Mouse (Mus musculus): ENCODE measurements around the gene Pnpla6.
A peak's percentile ranks its signal among the peaks of the same experiment; 100 is the strongest.

Gene Pnpla6

GRCm38 (mm10) chr8:3507979-3508754, 7.0 kb upstream of the Pnpla6 start:
- no peak for DNase-seq (ENCODE audit: low spot score in 2 of 2)

GRCm38 (mm10) chr8:3514681-3515247, 420 bp upstream of the Pnpla6 start:
- peak in 1 of 2 experiments; percentile 61 for DNase-seq (ENCODE audit: low spot score in 2 of 2)

DNA sequence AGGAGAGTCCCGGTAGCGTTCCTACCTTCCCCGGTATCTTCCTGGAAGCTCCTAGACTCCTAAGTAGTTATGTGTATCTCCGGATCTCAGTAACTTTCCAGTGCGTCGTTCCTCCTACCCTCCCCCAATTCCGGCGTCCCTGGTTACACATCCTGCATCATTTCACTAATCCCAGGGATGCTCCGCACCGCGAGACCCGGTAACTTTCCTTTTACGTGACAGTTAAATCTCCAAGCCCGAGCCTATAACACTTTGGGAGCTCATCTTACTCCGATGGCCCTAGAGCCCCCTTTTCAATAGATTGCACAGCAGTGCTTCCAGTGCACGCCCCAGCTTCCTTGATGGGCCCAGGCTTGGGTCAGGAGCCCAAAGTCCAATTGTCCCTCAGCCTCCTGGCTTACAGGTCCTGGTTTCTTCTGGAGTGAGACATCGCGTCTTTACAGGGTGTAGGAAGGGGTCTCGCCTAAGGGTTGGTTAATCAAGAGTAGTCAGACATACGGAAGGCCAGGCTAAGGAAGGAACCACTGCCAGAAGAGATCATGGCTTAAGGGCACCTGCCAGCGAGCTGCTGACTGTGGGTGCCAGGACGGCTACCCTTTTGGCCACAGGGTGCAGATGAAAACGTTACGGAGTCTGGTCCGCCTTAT, 710 bp downstream of the Pnpla6 start:
- DNase-seq (ENCODE audit: low spot score in 2 of 2) = no peak

DNA sequence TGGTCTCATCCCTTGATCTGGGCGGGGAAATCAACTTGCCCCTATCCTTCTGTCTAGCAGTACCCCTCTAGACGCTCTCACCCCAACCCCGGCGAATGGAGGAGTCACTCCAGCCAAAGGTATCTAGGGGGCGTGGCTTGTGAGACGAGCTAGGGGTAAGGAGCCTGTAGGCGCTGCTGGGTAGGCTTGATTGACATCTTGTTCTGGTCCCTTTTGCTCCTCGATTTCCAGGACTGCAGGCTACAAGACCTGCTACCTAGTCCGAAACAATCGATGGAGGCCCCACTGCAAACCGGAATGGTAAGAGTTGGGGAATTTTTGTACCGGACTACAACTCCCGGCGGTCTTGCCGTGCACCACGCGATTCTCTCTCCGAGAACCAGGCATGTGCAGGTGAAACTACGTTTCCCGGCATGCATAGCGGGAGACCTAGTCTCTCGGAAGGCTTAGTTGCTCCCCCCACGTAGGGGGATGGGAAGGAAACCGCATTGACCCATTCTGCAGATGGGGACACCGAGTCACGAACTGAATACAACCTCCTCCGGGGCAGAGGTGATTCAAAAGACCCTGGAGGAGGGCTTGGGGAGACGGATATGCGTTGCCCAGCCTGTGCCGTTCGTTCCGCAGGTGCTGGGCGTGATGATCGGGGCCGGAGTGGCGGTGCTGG, 1.4 kb downstream of the Pnpla6 start:
- DNase-seq (ENCODE audit: low spot score in 2 of 2) = peak; percentile 90 to 94

DNA sequence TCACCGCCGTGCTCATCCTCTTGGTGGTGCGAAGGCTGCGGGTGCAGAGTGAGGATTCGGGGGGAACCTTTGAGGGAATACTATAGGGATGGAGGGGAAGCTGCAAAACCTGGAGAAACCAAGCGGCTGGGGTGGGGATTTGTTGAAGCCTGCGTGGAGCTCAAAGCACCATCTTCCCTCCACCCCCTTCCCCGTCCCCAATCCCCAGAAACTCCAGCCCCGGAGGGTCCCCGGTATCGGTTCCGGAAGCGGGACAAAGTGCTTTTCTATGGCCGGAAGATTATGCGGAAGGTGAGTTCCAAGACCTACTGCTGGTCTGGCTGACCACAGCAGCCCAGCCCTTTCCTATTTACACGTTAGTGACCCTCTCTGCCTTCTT, 1.9 kb downstream of the Pnpla6 start:
- no peak for DNase-seq (ENCODE audit: low spot score in 2 of 2)

GRCm38 (mm10) chr8:3522007-3522697, 7.0 kb downstream of the Pnpla6 start:
- peak; percentile 77 to 79 for DNase-seq (ENCODE audit: low spot score in 2 of 2)

DNA sequence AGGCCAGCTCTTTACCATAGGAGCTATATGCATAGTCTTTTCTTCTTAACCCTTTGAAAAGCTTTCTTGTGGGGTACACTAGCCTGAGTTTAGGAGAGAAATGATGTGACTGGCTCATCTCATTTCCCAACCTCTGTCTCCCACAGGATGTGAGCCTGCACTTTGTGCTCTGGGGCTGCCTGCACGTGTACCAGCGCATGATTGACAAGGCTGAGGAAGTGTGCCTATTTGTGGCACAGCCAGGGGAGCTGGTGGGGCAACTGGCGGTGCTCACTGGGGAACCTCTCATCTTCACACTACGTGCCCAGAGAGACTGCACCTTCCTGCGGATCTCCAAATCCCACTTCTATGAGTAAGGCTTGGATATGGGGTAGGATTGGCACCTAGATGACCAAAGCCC, 15.6 kb downstream of the Pnpla6 start:
- DNase-seq (ENCODE audit: low spot score in 2 of 2) = no peak

- peak in 1 of 2 experiments; percentile 54 for DNase-seq (ENCODE audit: low spot score in 2 of 2)
Measured at GRCm38 (mm10) chr8:3531936-3532335, 16.8 kb downstream of the Pnpla6 start.

DNA sequence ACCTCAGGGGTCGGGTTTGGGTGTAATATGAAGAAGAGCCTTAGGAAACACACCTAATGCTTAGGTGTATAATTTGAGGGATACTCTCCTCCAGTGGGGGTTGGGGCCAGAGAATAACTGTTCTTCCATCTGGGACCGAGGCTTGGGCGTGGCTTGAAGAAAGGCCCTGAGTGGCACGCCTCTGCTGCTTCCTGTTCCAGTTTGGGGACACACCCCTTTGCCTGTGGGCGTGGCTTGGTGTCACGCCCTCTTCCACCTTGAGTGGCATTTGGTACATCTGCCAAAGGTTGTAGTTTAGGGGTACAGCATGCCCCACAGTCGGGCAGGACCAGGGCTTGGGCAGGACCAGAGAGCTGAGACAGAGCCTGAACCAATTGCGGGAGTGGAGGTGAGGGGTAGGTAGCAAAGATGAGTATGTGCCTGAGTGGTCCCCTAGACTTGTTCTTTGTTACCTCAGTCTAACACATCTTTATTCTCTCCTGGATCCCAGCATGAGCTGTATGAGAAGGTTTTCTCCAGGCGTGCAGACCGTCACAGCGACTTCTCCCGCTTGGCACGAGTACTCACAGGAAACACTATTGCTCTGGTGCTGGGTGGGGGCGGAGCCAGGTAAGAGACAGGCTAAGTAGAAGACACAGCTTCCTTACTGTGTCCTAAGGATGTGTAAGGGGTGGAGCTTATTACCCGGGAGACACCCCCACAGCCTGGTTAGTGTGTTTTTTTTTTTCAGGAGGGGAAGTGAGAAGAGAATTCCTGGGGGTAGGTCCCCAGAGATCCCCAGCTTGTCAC, 21.1 kb downstream of the Pnpla6 start:
- peak; percentile 71 to 78 for DNase-seq (ENCODE audit: low spot score in 2 of 2)

- DNase-seq (ENCODE audit: low spot score in 2 of 2) = no peak
Measured at GRCm38 (mm10) chr8:3536940-3537339, 21.8 kb downstream of the Pnpla6 start.

GRCm38 (mm10) chr8:3537666-3538065, 22.5 kb downstream of the Pnpla6 start:
- DNase-seq (ENCODE audit: low spot score in 2 of 2) = no peak

DNA sequence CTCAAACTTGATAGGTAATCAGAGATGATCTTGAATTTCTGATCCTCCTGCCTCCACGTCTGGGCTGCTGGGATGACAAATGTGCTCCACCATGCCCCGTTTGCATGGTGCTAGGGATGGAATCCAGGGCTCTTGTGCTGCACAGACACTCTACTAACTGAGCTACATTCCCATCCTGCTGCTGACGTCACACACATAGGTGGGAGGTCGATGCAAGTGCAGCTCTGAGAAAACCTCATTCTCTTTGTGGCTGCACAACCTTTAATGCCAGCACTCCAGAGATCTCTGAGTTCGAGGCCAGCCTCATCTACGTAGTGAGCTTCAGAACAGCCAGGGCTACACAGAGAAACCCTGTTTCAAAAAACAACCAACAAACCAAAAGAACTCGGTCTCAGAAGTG, 24.0 kb downstream of the Pnpla6 start:
- no peak for DNase-seq (ENCODE audit: low spot score in 2 of 2)

- no peak for DNase-seq (ENCODE audit: low spot score in 2 of 2)
Measured at GRCm38 (mm10) chr8:3540076-3540475, 24.9 kb downstream of the Pnpla6 start.

DNA sequence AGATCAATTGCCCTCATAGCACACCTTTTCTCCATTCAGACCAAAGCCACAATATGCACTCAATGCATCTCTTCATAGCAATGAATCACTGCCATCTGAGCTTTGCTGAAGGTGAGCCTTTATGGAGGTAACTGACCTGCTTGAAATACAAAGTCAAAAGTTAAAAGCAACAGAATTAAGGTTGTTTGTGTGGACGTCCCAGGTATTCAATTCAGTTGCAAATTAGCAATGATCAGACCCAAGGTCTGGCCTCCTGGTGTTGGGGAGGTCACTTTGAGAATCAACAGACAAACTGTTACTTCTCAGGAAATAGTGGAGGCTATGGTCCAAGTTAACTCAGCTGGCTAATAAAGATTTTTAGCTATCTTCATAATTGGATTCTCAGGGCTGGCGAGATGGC, 31.3 kb downstream of the Pnpla6 start:
- no peak for DNase-seq (ENCODE audit: low spot score in 2 of 2)

GRCm38 (mm10) chr8:3552240-3552639, 37.1 kb downstream of the Pnpla6 start:
- DNase-seq (ENCODE audit: low spot score in 2 of 2) = no peak

DNA sequence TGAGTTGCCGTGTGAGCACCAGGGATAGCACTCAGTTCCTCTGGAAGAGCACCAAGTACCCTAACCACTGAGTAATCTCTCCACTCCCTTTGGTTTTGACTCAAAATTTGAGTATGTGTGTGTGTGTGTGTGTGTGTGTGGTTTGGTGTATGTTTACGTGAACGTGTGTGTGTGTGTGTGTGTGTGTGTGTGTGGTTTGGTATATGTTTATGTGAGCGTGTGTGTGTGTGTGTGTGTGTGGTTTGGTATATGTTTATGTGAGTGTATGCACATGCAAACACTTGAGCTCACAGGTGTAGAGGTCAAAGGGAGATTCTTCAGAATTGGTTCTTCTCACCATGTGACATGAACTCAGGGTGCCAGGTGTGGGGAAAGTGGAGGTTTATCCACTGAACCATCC, 40.9 kb downstream of the Pnpla6 start:
- no peak for DNase-seq (ENCODE audit: low spot score in 2 of 2)

GRCm38 (mm10) chr8:3567641-3568371, 52.6 kb downstream of the Pnpla6 start, which contains the start of gene C330021F23Rik:
TSS of gene C330021F23Rik (plus strand) at chr8:3567990.
- DNase-seq (ENCODE audit: low spot score in 2 of 2) = no peak

GRCm38 (mm10) chr8:3568378-3568777, 53.2 kb downstream of the Pnpla6 start:
- no peak for DNase-seq (ENCODE audit: low spot score in 2 of 2)

GRCm38 (mm10) chr8:3569784-3570183, 54.6 kb downstream of the Pnpla6 start:
- no peak for DNase-seq (ENCODE audit: low spot score in 2 of 2)

DNA sequence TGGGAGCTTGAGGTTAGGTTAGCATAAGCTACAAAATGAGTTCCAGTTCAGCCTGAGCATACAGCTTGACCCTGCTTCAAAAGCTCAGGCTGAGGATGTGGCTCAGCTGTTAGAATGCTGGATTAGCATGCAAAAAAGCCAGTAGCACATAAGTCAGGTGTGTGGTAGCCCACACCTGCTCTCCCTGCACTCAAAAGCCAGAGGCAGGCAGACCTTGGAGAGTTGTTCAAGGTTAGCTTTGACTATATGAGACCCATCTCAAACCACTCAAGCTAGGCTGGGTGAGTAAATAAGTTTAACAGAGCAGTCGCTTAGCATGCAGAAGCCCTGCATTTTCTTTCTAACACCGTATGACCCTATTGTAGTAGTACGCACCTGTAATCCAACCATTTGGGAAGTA, 59.4 kb downstream of the Pnpla6 start:
- DNase-seq (ENCODE audit: low spot score in 2 of 2) = no peak

Measured in spleen, postnatal 4 days (tissue).